10 mouse cellular contexts compared by ENCODE assay signal in genomic region chr1:194929972-194930355, GRCm38 (mm10). TPM values are rescaled to one million over a fixed set of nuclear protein-coding genes. Genes with fewer than 3 reads are reported as not detected.
A peak's percentile ranks its signal among the peaks of the same experiment; 100 is the strongest.
DNase-seq lines count a peak whose midpoint lies in the region; ATAC-seq lines count a peak whose summit lies in the region.
"Had no signal": no experiment of that assay in that cellular context is flagged by ENCODE, and none has a peak within 500 bp of the region (broad histone marks: within the 10 kb centered on the region; RNA-seq: fewer than 3 reads in every experiment).

No protein-coding gene starts in this region.

- intact Hi-C loops in left cerebral cortex, postnatal 4 days (cut with DNase I): no loop called here

- 0 out of 2 replicates have a peak, but pooled peaks have one; percentile 6 for ATAC-seq in granulocyte monocyte progenitor cell, adult 5-6 weeks (replicated peaks; ENCODE audit: poor library complexity, severe bottlenecking)

- peak; percentile 20 for DNase-seq in left cerebral cortex, postnatal 4 days
- no peak for DNase-seq in left cerebral cortex, adult 18-20 months (ENCODE audit: low spot score in 2 of 2)
- DNase-seq in embryo, embryonic 11 days: peak; percentile 23
- DNase-seq in skeletal muscle tissue, adult 2 months (ENCODE audit: low read depth, low spot score): peak; percentile 89
- no peak for DNase-seq in layer of hippocampus, postnatal 25 days (ENCODE audit: extremely low spot score in 1 of 2, low spot score in 1 of 2)
- DNase-seq in kidney, postnatal 10 days: no peak
- no peak for DNase-seq in adrenal gland, adult 2 months
- DNase-seq: cerebellum, adult 11 months; thymus, adult 2 months had no signal

RNA-seq across cellular contexts. Expression of gene Cd34, which starts 8.7 kb away (rescaled TPM):
- total RNA-seq in left cerebral cortex, postnatal 4 days (2021): 10 to 100 TPM; 19.1 to 20.4 TPM
- 10 to 100 TPM; 58.2 to 62.0 TPM for total RNA-seq in left cerebral cortex, adult 18-20 months (2021)
- 225 and 231 TPM in 2 replicates for total RNA-seq in granulocyte monocyte progenitor cell, adult 5-6 weeks (2014; fragmentation: Nextera tagmentation)
- total RNA-seq in granulocyte monocyte progenitor cell, adult 5-6 weeks (2017): 260 and 264 TPM in 2 replicates
- total RNA-seq in layer of hippocampus, postnatal 25 days (2021): 10 to 100 TPM; 29.8 to 35.4 TPM
- 10 to 100 TPM; 36.3 to 56.0 TPM for total RNA-seq in adrenal gland, adult 2 months (2021)
- 12.6 and 12.7 TPM in 2 replicates for polyA plus RNA-seq in adrenal gland, adult 2 months (2012; rRNA removed)

Comparison
In these comparisons a context has a peak if more than half of its experiments do, and no peak if none do; other contexts are left out.
1. DNase-seq: peak in left cerebral cortex, postnatal 4 days (single experiment), embryo, embryonic 11 days (single experiment) and skeletal muscle tissue, adult 2 months (single experiment); none in left cerebral cortex, adult 18-20 months (0 of 2), layer of hippocampus, postnatal 25 days (0 of 2), kidney, postnatal 10 days (single experiment) and adrenal gland, adult 2 months (single experiment).